Mouse (Mus musculus): ENCODE measurements around the gene Itga11.

- no peak for TF ChIP-seq CTCF (IDR thresholded peaks at IDR 0.05; ENCODE audit: insufficient read depth, low read length)
- no peak for TF ChIP-seq POLR2A (IDR thresholded peaks at IDR 0.05; ENCODE audit: borderline replicate concordance, extremely low read depth, low read depth, low read length)
Measured at GRCm38 (mm10) chr9:62717982-62718381, 40.4 kb downstream of the Itga11 start.
